Mouse (Mus musculus): ENCODE measurements at regions not wholly inside any gene's neighbourhood (a gene's known extent, or its start where the extent isn't known, plus 50 kb on each side); places are given as distances from the start of the nearest gene placed in this dataset.

DNA sequence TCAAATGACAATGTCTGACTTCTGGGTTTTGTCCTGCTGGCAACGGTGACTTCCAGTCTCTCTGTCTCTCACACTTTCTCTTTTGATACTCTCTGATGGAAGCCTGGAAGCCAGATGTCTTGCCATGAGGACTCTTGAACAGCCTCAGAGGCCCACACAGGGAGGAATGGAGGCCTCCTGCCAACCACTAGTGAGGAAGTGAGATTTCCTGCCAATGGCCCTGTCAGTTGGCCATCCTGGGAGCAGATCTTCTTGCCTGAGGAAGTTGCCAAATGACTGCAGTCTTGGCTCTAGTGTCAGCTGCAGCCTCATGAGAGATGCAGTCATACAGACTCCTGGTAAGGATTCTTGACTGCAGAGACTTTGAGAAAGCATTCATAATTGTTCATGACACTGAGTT lies 741.7 kb downstream of the Adgrl2 start:
- Histone ChIP-seq H3K9ac (ENCODE audit: low read depth, low read length, severe bottlenecking) (no peak overlapping the region), H3K4me2 (replicated peaks; ENCODE audit: low read depth, low read length, severe bottlenecking) (no peak overlapping the region), H3K4me3 (replicated peaks; ENCODE audit: low read length) (no peak overlapping the region), H3K27ac (replicated peaks; ENCODE audit: low read depth, low read length) (no peak overlapping the region), H3K36me3 (ENCODE audit: control insufficient read depth, insufficient read depth, low read length) (no peaks in the 10 kb centered on the region), H3K9me3 (ENCODE audit: control insufficient read depth, low read length) (no peaks in the 10 kb centered on the region), H3K4me1 (ENCODE audit: control insufficient read depth, insufficient read depth, low read length) (no peaks in the 10 kb centered on the region), H3K27me3 (ENCODE audit: control insufficient read depth, insufficient read depth, low read length) (no peaks in the 10 kb centered on the region)
- ATAC-seq (ENCODE audit: low FRiP score, low read depth) (no peak), DNase-seq (ENCODE audit: low spot score) (peak; percentile 67)
- TF ChIP-seq POLR2A (IDR thresholded peaks at IDR 0.05; ENCODE audit: borderline replicate concordance, extremely low read depth, insufficient read depth, insufficient read length) = no peak
- WGBS = 48% methylated on average over 1 of the region's 1 CpGs

DNA sequence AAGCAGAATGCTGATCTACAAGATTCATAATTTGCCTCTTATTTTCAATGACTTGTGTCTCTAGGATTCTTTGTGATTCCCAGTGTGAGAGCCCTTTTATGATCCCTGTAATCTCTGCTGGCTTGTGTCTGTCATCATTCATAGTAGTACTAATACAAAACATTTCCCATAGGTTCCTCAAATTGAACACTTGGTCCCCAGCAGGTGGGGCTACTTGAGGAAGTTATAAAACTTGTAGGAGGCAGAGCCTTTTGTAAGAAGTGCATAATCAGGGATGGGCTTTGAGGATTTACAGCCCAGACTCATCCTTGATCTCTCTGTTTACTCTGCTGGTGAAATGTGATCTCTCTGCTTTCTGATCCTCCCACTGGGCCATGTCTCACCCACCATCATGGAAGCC lies 743.6 kb downstream of the Adgrl2 start:
- no peak for DNase-seq (ENCODE audit: low spot score)
- H3K36me3 ChIP-seq (ENCODE audit: control insufficient read depth, insufficient read depth, low read length) = no peaks in the 10 kb centered on the region
- H3K27ac ChIP-seq (replicated peaks; ENCODE audit: low read depth, low read length) = no peak overlapping the region
- H3K4me2 ChIP-seq (replicated peaks; ENCODE audit: low read depth, low read length, severe bottlenecking) = no peak overlapping the region
- no peaks in the 10 kb centered on the region for H3K27me3 ChIP-seq (ENCODE audit: control insufficient read depth, insufficient read depth, low read length)
- no peak overlapping the region for H3K4me3 ChIP-seq (replicated peaks; ENCODE audit: low read length)
- no peak overlapping the region for H3K9ac ChIP-seq (ENCODE audit: low read depth, low read length, severe bottlenecking)
- TF ChIP-seq POLR2A (IDR thresholded peaks at IDR 0.05; ENCODE audit: borderline replicate concordance, extremely low read depth, insufficient read depth, insufficient read length) = no peak
- H3K9me3 ChIP-seq (ENCODE audit: control insufficient read depth, low read length) = no peaks in the 10 kb centered on the region
- no peak for ATAC-seq (ENCODE audit: low FRiP score, low read depth)
- no peaks in the 10 kb centered on the region for H3K4me1 ChIP-seq (ENCODE audit: control insufficient read depth, insufficient read depth, low read length)

DNA sequence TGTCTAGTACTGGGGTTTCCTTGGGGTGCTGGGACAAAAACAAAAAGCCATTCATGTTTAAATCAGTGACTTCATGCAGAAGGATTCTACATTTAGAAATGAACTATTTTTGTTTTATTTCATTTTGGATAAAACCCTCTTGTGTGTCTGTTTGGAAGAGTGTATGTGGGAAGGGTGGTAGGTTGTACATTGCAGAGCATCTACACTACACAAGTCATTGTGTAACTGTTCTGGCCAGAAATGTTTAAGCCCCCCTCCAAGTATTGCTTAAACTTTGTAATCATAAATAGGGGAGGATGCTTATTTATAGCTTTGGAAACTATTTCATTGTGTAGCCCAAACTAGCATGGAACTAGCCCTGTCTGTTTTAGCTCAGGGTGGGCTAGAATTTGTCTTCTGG lies 752.3 kb downstream of the Adgrl2 start:
- Histone ChIP-seq H3K9ac (ENCODE audit: low read depth, low read length, severe bottlenecking) (no peak overlapping the region), H3K36me3 (ENCODE audit: control insufficient read depth, insufficient read depth, low read length) (no peaks in the 10 kb centered on the region)
- no peak for TF ChIP-seq POLR2A (IDR thresholded peaks at IDR 0.05; ENCODE audit: borderline replicate concordance, extremely low read depth, insufficient read depth, insufficient read length)

DNA sequence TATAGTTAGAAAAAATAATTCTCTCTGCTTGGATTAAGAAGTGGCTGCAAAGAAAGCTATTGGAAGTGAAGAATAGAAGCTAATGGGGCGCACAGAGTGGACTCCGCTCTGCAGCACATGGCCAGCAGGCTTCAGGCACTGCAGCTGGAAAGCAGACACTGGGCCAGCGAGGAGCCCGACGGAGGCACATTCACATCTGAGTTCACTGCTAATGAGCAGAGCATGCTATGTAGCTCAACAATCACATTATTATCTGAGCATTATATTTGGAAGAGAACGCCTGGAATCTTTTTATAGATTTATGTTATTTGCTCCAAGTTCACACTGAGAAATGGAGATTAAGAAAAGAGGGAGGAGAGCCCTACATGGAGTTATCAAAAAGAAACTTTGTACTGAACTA lies 752.8 kb downstream of the Adgrl2 start:
- no peak for DNase-seq (ENCODE audit: low spot score)
- H3K4me3 ChIP-seq (replicated peaks; ENCODE audit: low read length) = no peak overlapping the region
- ATAC-seq (ENCODE audit: low FRiP score, low read depth) = no peak
- H3K27me3 ChIP-seq (ENCODE audit: control insufficient read depth, insufficient read depth, low read length) = no peaks in the 10 kb centered on the region
- TF ChIP-seq POLR2A (IDR thresholded peaks at IDR 0.05; ENCODE audit: borderline replicate concordance, extremely low read depth, insufficient read depth, insufficient read length) = no peak
- no peaks in the 10 kb centered on the region for H3K4me1 ChIP-seq (ENCODE audit: control insufficient read depth, insufficient read depth, low read length)
- H3K4me2 ChIP-seq (replicated peaks; ENCODE audit: low read depth, low read length, severe bottlenecking) = no peak overlapping the region
- no peak overlapping the region for H3K9ac ChIP-seq (ENCODE audit: low read depth, low read length, severe bottlenecking)
- WGBS = 52% methylated on average over 6 of the region's 6 CpGs
- H3K9me3 ChIP-seq (ENCODE audit: control insufficient read depth, low read length) = no peaks in the 10 kb centered on the region
- H3K27ac ChIP-seq (replicated peaks; ENCODE audit: low read depth, low read length) = no peak overlapping the region
- H3K36me3 ChIP-seq (ENCODE audit: control insufficient read depth, insufficient read depth, low read length) = no peaks in the 10 kb centered on the region

More for the DNA sequence above, 752.3 kb downstream of the Adgrl2 start:
- Histone ChIP-seq H3K4me1 (ENCODE audit: control insufficient read depth, insufficient read depth, low read length) (no peaks in the 10 kb centered on the region), H3K4me3 (replicated peaks; ENCODE audit: low read length) (no peak overlapping the region), H3K9me3 (ENCODE audit: control insufficient read depth, low read length) (no peaks in the 10 kb centered on the region), H3K4me2 (replicated peaks; ENCODE audit: low read depth, low read length, severe bottlenecking) (no peak overlapping the region), H3K27me3 (ENCODE audit: control insufficient read depth, insufficient read depth, low read length) (no peaks in the 10 kb centered on the region), H3K27ac (replicated peaks; ENCODE audit: low read depth, low read length) (no peak overlapping the region)
- DNase-seq (ENCODE audit: low spot score) (no peak), ATAC-seq (ENCODE audit: low FRiP score, low read depth) (no peak)

DNA sequence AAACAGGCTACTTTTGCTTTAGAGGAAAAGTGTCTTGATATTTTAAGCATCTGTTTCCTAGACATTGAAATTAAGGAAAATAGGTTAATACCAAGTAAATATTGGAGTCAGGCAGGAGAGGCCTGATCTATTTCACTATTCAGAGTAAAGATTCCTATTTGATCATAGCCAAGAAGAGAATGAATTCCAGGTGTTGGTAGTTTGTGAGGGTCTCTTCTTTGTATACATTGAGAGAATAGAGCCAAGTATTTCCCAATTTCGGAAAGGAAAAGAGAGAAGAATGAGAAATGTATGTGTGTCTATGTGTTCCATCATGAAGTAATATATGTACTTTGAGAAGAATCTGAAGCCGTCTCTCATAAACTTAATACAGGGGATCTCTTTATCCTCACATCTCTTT lies 756.7 kb downstream of the Adgrl2 start:
- DNase-seq (ENCODE audit: low spot score) (peak; percentile 56), ATAC-seq (ENCODE audit: low FRiP score, low read depth) (no peak)
- WGBS = 72% methylated on average over 2 of the region's 2 CpGs
- no peak for TF ChIP-seq POLR2A (IDR thresholded peaks at IDR 0.05; ENCODE audit: borderline replicate concordance, extremely low read depth, insufficient read depth, insufficient read length)
- no peak overlapping the region for H3K4me3 ChIP-seq (replicated peaks; ENCODE audit: low read length)
- no peaks in the 10 kb centered on the region; the same call in 1 of the 2 replicates for H3K4me1 ChIP-seq (ENCODE audit: control insufficient read depth, insufficient read depth, low read length)
- no peaks in the 10 kb centered on the region for H3K27me3 ChIP-seq (ENCODE audit: control insufficient read depth, insufficient read depth, low read length)
- no peak overlapping the region for H3K9ac ChIP-seq (ENCODE audit: low read depth, low read length, severe bottlenecking)
- no peak overlapping the region for H3K27ac ChIP-seq (replicated peaks; ENCODE audit: low read depth, low read length)
- no peak overlapping the region for H3K4me2 ChIP-seq (replicated peaks; ENCODE audit: low read depth, low read length, severe bottlenecking)
- H3K9me3 ChIP-seq (ENCODE audit: control insufficient read depth, low read length) = no peaks in the 10 kb centered on the region
- H3K36me3 ChIP-seq (ENCODE audit: control insufficient read depth, insufficient read depth, low read length) = no peaks in the 10 kb centered on the region

DNA sequence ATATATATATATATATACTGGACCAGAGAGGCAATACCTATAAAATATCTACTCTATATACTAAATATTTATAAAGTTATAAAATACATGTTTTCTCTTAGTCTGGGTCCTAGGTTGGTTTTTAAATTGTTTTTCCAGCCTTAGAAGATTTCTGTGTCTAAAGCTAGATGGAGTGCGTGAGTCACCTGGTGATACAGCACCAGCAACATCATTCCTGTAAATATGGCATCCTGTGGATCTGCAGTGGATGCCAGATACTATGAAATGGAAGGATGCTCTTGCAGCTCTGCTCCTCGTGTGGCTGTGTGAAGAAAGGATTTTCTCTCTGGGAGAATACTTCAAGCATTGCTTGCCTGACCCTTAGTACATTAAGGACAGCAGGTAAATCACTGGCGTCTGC lies 761.2 kb downstream of the Adgrl2 start:
- H3K4me1 ChIP-seq (ENCODE audit: control insufficient read depth, insufficient read depth, low read length) = peaks cover 8% of the 10 kb centered on the region; the same call in 1 of the 2 replicates
- TF ChIP-seq POLR2A (IDR thresholded peaks at IDR 0.05; ENCODE audit: borderline replicate concordance, extremely low read depth, insufficient read depth, insufficient read length) = no peak
- no peak overlapping the region for H3K9ac ChIP-seq (ENCODE audit: low read depth, low read length, severe bottlenecking)
- H3K27ac ChIP-seq (replicated peaks; ENCODE audit: low read depth, low read length) = no peak overlapping the region
- H3K27me3 ChIP-seq (ENCODE audit: control insufficient read depth, insufficient read depth, low read length) = no peaks in the 10 kb centered on the region
- no peak overlapping the region for H3K4me2 ChIP-seq (replicated peaks; ENCODE audit: low read depth, low read length, severe bottlenecking)
- no peak overlapping the region for H3K4me3 ChIP-seq (replicated peaks; ENCODE audit: low read length)
- ATAC-seq (ENCODE audit: low FRiP score, low read depth) (no peak), DNase-seq (ENCODE audit: low spot score) (no peak)
- H3K9me3 ChIP-seq (ENCODE audit: control insufficient read depth, low read length) = no peaks in the 10 kb centered on the region
- 49% methylated on average over 3 of the region's 3 CpGs for WGBS
- H3K36me3 ChIP-seq (ENCODE audit: control insufficient read depth, insufficient read depth, low read length) = no peaks in the 10 kb centered on the region
